Mouse (Mus musculus) B cell, adult 2 months (primary cell): ENCODE measurements at regions not wholly inside any gene's neighbourhood (a gene's known extent, or its start where the extent isn't known, plus 50 kb on each side); places are given as distances from the start of the nearest gene placed in this dataset.

Experiments used
- DNase-seq, 2 experiments: peaks; one replicate each; pipeline ENCODE4 v3.0.0; 2022

DNA sequence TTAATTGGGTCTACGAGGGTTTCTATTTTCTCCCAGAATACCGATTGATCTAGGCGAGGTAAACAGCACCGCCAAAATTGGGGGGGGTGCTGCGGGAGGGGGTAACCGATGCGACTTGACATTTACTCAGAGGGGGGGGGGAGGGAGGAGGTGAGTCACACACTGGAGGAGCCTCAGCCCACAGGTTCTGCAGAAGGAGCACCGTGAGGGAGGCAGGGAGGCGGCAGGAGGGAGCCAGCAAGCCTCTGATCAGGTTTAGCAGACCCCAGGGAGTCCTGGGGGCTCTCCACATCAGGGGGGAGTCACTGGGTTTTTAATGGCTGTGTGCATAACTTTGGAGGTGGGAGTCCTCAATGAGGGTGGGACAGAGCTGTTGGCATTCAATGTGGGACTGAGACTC is 51.3 kb upstream of the Ier5l start:
- no peak for DNase-seq

- DNase-seq = no peak
These were observed 51.8 kb upstream of the Ier5l start for GRCm38 (mm10) chr2:30525831-30526230.

DNA sequence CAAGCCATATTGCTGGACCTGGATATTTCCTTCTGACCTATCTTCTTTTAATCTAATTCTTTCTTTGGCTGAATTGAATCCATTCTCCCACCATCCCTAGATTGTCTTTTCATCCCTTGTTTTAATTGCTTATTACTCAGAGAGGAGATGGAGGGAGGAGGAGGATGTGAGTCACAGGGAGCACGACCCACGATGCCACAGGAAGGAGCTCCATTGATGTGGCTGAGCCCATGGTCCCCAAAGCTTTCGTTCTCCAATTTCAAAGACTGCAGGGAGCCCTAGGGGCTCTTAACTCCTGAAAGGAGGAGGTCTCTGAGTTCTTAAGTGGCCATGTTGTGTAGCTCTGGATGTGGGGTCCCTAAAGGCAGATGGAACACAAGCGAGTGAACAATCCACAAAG is 53.5 kb upstream of the Ier5l start:
- DNase-seq = no peak

GRCm38 (mm10) chr2:30532948-30533347 is 58.9 kb upstream of the Ier5l start:
- DNase-seq = no peak

GRCm38 (mm10) chr2:30533367-30533766 is 59.3 kb upstream of the Ier5l start:
- DNase-seq = no peak

DNA sequence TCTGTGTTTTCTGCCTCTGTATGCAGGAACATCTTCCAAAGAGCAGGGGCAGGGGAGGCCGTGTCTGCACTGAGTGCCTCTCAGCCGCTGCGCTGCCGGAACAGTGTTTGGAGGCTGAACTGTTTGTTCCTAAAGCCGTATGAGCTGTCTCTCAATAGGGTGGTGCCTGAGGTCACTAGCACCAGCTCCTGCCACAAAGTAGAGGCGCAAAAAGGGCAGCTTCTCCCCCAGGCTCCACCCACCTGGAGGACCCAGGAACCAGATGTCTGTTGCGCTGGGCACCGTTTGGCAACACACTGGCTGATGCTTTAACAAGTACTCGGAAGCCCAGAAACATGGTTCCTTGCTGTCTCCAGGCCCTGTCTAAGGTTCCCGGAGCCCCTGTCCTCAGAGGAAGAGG is 60.4 kb upstream of the Cstad start:
- DNase-seq = peak; percentile 7 to 13

GRCm38 (mm10) chr2:30539305-30539704 is 55.5 kb upstream of the Cstad start:
- DNase-seq = no peak

DNA sequence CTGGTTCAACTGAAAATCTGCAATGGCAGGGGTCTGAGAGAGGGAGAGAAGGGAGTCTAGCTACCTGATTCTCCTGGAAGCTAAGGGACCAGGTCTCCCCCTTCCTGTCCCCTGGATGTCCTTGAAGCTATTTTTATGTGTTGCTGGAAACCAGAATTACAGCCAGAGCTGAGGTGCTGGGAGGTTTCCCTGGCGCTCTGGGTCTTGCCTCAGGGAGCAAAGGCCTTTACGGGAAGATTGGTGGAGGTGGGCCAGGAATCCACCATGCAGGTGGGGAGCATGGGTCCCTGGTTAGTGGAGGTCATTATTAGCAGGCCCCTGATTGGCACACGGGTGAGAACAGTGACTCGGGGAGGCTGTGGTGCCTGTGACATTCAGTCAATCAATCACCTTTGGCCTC is 53.3 kb upstream of the Cstad start:
- no peak for DNase-seq

GRCm38 (mm10) chr2:30544782-30545435 is 49.9 kb upstream of the Cstad start:
- peak; percentile 86 to 88 for DNase-seq
